Mouse (Mus musculus): ENCODE data around the gene Wdr25.

Wdr25 gene

DNA sequence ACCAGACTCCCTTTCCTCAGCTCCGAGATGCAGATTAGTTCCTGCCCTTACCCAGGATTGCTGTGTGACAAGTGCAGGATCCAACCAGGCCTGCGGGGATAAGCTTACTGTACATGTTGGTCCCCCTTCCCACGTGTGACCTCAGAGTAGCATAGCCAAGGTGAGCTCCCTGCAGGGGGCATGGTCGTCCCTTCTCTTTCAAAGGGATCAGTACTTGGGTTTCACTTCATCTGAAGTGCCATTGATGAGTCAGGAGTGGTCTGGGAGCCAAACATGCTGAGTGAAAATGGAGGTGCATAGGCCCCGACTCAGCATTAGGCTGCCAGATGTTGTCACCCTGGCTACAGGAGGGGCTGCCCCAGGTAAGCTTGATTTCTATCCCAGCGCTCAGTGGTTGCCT lies 91.6 kb downstream of the Wdr25 start:
- DNase-seq (ENCODE audit: low spot score in 2 of 2): no peak

GRCm38 (mm10) chr12:108987448-108987847 lies 94.0 kb downstream of the Wdr25 start:
- no peak for DNase-seq (ENCODE audit: low spot score in 2 of 2)

GRCm38 (mm10) chr12:108990425-108990824 lies 97.0 kb downstream of the Wdr25 start:
- no peak for DNase-seq (ENCODE audit: low spot score in 2 of 2)

DNA sequence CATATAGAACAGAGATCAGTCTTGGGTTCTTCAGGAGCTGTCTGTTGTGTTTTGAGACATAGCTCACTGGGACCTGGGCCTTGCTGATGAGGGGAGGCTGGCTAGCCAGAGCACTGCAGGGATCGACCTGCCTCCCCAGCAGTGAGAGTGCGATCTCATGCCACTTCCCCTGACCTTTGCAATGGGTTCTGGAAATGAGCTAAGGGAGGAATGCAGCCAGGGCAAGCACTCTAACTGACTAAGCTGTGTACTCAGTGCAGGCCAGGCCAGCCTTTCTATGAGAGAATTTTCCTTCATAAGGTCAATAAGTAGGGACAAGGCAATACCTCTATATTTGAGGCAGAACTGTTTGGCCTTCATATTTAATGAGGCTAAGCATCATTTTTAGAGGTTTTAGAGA lies 99.6 kb downstream of the Wdr25 start:
- no peak for DNase-seq (ENCODE audit: low spot score in 2 of 2)

DNA sequence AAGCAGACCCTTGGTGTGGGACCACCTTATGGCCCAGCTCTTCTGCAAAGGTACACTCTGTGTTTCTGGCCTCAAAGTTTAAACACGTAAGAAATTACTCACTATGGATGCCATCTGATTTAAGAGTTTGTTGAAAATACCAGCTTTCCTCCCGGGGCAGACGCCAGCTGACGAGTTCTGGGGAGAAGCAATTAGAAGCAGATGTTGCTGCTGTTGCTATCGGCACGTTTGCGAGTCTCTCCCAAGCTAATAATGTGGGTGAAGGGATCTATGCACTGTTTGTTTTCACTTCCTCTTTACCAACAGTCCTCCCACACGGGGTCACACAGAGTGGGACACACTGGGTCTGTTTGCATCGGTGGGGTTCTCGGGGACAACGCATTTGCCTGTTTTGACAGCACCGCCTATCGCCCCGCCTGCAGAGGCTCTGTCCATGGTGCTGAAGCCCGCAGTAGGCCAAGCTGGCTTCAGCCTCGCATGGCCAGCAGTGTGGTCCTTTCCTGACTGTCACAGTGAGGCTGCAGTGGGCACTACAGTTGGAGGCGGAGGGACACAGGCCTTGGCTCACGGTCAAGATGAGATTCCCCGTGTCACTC lies 101.1 kb downstream of the Wdr25 start:
- peak; percentile 73 to 89 for DNase-seq (ENCODE audit: low spot score in 2 of 2)

DNA sequence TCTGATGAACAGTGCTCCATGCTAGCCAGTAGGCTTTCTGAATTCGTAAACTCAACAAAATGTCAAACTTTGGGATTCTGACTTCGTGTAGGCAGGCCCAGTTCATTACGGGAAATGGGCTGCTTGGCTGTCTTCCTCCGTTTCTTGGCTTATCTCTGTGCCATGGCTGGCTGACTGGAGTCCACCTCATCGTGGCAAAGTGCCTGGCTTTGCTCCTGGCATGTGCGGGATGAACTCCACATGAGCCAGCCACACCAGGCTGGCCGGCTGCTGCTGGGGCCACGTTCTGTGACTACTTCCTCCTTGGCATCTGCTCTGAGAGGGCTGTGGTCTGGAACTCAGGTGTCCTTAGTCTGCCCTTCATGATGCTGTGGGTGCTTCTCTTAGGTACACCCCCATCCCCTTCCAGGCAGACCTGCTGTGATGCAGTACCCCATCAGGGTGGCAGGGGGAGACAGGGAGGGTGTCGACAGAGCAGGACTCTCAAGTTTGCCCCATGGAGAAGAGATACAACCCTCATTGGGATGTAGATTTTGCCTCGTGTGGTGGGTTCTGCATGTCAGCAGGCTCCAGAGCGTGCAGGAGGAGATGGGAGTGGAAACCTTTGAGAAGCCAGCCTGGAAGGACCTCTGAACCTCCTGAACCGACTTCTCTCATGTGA lies 102.7 kb downstream of the Wdr25 start:
- DNase-seq (ENCODE audit: low spot score in 2 of 2): no peak

GRCm38 (mm10) chr12:108997249-108997648 lies 103.8 kb downstream of the Wdr25 start:
- no peak for DNase-seq (ENCODE audit: low spot score in 2 of 2)

GRCm38 (mm10) chr12:109002978-109003377 lies 109.5 kb downstream of the Wdr25 start:
- peak in 1 of 2 experiments; percentile 42 for DNase-seq (ENCODE audit: low spot score in 2 of 2)

GRCm38 (mm10) chr12:109010070-109010649 lies 116.7 kb downstream of the Wdr25 start:
- DNase-seq (ENCODE audit: low spot score in 2 of 2): no peak

DNA sequence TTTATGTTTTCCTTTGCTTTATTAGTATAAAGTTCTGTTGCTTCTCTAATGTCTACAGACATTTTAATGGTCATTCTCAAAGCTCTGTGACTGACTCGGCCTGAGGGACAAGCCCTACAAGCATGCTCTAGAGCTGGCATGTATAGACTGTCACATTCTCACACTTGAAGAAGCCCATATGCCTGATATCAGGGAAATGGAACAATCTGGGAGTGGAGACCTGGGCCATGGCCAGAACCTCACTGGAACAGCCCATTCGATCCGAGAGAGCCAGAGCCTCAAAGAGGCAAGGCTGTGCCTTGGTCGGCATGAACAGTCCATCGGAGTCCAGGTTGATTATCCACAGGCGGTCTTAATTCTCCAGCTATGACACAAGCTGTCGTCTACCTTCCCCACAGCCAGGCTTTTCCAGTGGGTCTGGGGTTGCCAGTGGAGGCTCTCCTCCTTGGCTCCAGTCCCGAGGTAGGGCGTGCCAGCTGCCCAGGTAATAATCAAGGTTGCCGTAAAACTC lies 128.8 kb downstream of the Wdr25 start:
- DNase-seq (ENCODE audit: low spot score in 2 of 2): no peak

GRCm38 (mm10) chr12:109022966-109023365 lies 129.5 kb downstream of the Wdr25 start:
- DNase-seq (ENCODE audit: low spot score in 2 of 2): no peak

GRCm38 (mm10) chr12:109023780-109024179 lies 130.3 kb downstream of the Wdr25 start:
- DNase-seq (ENCODE audit: low spot score in 2 of 2): no peak

- DNase-seq (ENCODE audit: low spot score in 2 of 2): no peak
Measured at GRCm38 (mm10) chr12:109037026-109037425, 143.6 kb downstream of the Wdr25 start.

GRCm38 (mm10) chr12:109038179-109038819 lies 144.9 kb downstream of the Wdr25 start:
- no peak for DNase-seq (ENCODE audit: low spot score in 2 of 2)

DNA sequence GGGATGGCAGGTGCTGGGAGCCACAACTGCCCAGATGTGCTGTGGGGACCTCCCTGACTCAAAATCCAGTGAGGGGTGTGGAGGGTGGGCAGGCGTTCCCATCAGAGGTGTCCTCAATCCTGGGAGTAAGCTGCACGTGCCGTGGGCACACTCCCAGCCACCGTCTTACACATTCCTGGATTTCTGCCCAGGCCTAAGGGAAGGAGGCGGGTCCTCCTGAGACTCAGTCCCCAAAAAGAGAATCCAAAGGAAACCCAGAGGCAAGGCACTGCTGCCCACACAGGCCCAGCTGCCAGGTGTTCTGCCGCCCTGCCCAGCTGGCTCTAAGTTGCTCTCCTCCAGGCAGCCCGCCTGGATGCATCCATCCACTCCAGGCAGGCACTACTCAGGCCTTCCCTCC lies 145.9 kb downstream of the Wdr25 start:
- no peak for DNase-seq (ENCODE audit: low spot score in 2 of 2)

DNA sequence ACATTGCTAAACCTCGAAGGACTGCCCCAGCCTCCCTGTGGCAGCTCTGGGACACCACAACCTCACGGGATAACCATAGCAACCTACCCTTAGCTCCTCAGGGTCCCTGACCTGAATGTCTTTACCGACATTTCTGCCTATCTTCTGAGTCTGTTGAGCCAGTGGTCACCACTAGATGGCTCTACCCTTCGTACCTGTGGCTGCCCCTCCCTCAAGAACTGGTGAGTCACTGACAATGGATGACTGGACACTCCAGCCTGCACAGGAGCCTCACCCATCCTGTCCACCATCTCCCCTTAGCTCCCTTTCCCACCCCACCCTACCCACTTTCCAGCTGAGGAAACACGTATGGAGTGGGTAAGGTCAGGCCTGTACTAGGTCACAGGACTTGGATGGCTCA lies 151.1 kb downstream of the Wdr25 start:
- DNase-seq (ENCODE audit: low spot score in 2 of 2): no peak

GRCm38 (mm10) chr12:109045581-109045980 lies 152.2 kb downstream of the Wdr25 start:
- no peak for DNase-seq (ENCODE audit: low spot score in 2 of 2)

DNA sequence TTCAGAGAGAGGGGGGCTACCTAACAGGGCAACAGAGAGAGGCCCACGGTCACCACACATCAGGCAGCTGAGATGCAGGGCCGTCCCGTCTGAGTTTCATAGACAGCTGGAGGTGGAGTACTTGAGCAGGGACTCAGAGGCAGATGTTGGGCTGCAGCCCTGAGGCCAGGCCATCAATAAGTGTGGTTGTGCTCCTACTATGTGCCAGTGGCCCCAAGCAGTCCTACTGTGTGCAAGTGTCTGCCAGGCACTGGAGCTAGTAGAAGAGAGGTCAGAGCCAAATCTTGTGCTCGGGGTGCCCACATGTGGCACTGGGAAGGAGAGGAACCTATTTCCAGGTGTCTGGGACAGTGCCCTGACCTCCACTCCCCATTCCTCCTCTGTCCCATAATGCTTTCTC lies 156.5 kb downstream of the Wdr25 start:
- DNase-seq (ENCODE audit: low spot score in 2 of 2): no peak

DNA sequence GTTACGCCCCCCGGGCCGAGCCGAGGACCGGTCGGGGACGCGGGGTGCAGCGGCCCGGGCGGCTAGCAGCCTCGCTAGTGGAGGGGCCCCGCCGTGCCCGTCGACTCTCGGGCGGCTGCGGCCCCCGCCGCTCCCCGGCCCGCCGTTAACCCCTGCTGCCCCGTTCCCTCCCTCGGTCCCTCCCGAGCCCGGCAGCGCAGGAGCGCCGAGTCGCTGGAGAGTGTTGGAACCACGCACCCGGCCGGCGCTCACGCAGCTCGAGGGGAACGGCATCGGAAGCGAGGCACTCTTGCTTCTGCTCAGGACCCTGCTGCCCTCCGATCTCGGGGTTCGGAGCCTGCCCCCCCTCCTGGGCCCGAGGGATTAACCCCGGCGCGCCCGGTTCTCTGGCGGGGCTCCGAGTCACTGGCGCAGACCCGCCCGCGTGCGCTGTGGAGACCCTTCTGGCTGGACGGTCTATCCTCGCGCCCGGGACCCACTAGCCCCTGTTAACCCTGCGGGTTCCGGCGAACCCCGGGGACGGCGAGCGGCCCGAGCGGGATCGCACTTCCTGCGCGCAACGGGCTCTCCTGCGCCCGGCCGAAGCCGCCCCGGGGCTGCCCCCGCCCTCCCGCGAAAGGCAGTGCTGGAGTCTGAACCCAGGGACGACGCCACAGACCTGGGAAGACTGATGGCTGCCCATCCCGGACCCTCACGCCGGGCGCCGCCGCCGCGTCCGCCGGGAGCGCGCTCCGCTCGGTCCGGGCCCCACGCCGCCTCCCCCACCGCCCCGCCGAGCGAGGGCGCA lies 159.8 kb downstream of the Wdr25 start:
- no peak for DNase-seq (ENCODE audit: low spot score in 2 of 2)

GRCm38 (mm10) chr12:109057736-109058135 lies 164.3 kb downstream of the Wdr25 start:
- no peak for DNase-seq (ENCODE audit: low spot score in 2 of 2)

DNA sequence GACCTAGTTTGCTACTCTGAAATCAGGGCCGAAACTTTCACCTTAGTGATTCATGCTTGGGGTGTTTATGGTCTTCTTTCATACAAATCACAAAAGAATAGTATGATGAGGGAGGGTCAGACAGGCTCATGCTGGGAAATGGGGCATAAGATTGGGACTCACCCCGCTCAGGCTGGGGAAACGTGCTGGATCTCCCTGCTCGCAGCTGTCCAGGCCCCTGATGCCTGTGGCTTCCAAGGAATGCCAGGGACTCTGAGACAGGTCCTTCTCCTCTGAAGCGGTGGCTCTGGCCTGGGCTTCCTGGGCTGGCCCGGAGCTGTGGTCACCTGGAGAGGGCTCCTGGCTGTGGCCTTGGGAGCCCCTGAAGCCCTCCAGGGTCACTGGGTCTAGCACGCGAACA lies 165.2 kb downstream of the Wdr25 start:
- DNase-seq (ENCODE audit: low spot score in 2 of 2): no peak

Measured in spleen, postnatal 4 days (tissue).